Mouse (Mus musculus) gastrocnemius, postnatal 4 days (tissue): ENCODE measurements around the gene Bco2. TPM values are rescaled to one million over a fixed set of nuclear protein-coding genes. Genes with fewer than 3 reads are reported as not detected.

Experiments
- DNase-seq, 2 experiments: peaks; one replicate each; pipeline ENCODE4 v3.0.0; 2021 to 2022; ENCODE audit warnings: low spot score in 2 of 2, mixed read lengths in 2 of 2
- total RNA-seq, 2 experiments: library from RNA; stranded (reverse); gene quantifications; 2 replicates each; pipeline ENCODE4 v1.2.3; 2021

Bco2 gene
- total RNA-seq, 2 experiments from 2014 or later = 0.13 to 0.17 TPM

DNA sequence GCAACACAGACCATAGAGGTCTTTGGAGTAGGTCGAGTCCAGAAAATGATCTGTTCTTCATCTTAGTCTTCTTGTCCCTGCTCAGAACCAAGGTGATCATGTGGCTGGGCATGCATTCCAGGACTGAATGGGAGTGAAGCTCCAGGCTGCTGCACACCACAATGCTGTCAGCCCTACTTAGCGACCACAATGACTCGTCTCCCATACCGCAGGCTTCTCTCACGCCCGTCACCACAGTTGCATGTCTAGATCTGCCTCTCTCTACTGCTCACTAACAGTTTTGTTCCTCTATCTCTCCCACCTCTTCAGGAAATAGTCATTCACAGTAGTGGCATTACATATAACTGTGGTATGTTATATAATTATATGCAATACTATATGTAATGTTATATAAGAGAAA lies 34.2 kb downstream of the Bco2 start:
- no peak for DNase-seq

- DNase-seq = no peak
Observed at GRCm38 (mm10) chr9:50518781-50519180, 36.2 kb downstream of the Bco2 start.

- DNase-seq = no peak
Observed at GRCm38 (mm10) chr9:50515462-50515861, 39.5 kb downstream of the Bco2 start.

DNA sequence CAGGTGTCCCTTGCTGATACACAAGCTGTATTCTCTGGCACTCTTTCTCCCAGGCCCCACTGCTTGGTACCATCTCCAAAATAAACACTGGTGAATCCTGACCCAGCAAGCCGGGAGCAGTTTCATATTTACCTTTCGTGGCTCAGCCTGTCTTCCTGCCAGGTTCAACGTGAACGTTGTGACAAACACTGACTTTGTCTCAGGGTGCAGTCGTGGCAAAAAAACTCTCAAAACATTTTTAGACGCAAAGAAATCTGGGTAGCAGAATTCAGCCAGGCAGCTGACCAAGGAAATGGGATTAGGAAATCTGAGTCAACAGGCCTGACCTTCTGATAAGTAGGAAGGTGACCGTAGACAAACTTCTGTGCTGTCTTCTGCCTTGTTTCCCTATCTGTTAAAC lies 47.4 kb downstream of the Bco2 start:
- DNase-seq = no peak

GRCm38 (mm10) chr9:50505405-50505804 lies 49.6 kb downstream of the Bco2 start:
- no peak for DNase-seq

DNA sequence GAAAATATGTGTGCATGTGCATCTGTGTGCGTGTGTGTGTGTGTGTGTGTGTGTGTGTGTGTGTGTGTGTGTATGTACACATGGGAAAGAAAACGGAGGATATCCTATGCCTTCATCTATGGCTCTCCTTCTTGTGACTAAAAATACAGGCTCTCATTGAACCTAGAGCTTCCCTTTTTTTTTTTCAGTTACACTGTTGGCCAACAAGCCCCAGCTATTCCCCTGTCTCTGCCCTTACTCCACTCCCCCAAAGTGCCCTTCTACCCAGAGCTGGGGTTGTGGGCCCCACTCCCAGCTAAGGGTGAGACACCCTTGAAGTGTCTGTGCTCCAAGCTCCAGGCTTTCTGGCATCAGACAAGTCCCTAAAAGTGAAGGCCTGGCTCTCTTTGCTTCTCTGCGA lies 52.0 kb downstream of the Bco2 start:
- no peak for DNase-seq

DNA sequence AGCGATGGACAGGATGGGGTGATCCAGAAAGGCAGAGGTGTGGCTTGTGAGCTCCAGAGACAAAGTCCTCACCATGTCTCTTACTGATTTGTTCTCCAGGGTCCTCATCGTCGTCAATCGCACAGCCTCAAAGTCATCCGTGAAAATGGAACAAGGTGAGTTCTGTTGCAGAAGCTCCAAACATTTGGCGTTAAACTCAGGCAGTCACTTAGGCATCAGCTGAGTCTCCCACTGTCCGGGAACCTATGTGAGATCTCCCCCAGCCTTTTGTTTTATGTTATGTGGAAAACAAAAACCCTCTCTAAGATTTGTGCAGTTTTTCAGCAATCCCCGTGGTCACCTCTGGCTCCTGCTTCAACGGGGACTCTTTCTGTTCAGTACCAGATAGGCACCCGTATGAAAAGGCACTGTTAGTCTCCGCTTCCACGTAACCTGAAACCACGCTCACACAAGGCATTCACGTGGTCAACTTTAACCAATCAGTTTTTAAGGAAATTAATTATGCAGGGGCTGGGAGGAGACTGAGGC lies 53.9 kb downstream of the Bco2 start:
- no peak for DNase-seq

DNA sequence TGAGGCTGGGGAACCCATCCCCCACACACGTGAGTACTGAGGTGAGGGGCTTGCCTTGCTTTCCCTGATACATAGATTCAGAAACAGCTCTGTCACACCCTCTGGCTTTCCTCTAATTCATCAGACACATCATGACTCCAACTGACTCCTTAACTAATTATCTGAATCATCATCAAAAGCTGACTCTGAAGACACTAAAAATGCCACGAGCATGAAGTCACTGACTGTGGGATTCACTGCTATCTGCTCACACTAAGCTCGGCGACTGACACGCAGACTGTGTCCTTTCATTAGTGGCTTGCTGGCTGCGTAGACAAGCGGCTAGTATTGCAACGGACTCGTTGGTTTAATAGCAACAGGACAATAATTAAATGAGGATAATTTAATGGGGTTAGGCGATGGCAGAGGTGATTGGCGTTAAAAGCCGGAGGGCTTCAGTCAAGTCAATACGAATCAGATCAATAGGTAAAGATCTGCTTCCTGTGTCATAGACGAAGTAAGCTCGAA lies 54.5 kb downstream of the Bco2 start:
- DNase-seq = no peak

GRCm38 (mm10) chr9:50499781-50500180 lies 55.2 kb downstream of the Bco2 start:
- DNase-seq = no peak

DNA sequence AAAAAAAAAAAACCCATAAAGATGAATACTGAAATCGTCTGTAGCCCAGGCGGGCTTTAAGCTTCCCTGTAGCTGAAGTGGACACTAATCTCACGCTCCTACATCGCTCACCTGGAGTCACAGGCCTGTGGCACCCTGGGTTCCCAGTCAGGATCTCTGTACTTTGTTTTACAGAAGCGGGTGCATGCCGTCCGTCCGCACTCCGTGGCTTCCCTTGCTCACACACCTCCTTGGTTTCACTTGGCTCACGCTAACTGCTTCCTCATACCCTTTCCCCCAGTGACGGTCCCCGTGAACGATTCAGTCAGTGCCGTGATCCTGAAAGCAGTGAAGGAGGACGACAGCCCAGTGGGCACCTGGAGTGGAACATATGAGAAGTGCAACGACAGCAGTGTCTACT lies 56.2 kb downstream of the Bco2 start:
- no peak for DNase-seq

DNA sequence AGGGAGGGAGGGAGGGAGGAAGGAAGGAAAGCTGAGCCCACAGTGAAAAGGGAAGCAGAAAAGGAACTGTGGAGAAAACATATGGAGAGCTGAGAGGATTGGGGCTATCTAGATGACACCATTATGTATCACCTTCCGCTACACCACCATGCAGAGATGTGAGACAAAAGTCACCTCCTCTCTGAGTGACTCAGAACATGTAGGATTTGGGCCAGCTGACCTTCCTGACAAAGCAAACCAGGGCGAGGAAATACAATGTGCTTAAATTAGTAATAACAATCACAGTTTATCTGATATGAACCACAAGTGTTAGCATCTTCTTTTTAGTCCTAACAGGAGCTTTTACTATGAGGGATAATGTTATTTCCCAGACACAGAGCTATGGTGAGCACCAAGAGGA lies 57.4 kb downstream of the Bco2 start:
- DNase-seq = no peak

GRCm38 (mm10) chr9:50497076-50497475 lies 57.9 kb downstream of the Bco2 start:
- no peak for DNase-seq

- no peak for DNase-seq
Observed at GRCm38 (mm10) chr9:50496546-50496945, 58.4 kb downstream of the Bco2 start.

DNA sequence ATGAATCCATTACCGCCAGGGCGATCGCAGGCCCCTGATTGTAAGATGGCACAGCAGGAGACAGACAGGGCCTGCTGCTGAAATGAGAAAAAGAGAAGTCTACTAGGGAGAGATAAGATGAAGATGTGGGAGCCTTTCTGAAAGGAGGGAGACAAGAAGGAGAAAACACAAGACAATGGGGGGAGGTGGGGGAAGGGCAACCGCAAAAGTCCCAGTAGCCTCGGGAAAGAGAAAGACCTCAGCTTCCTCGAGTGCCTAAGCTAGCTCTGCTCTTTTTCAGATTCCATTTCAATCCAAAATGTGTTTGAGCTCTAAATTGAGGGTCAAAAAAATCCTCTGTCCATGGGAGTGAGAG lies 58.9 kb downstream of the Bco2 start:
- no peak for DNase-seq

- no peak for DNase-seq
Observed at GRCm38 (mm10) chr9:50495405-50496150, 59.4 kb downstream of the Bco2 start.

- no peak for DNase-seq
Observed at GRCm38 (mm10) chr9:50494311-50494710, 60.7 kb downstream of the Bco2 start, which contains the start of gene Plet1. Plet1 (plus strand) TSS chr9:50494525.

DNA sequence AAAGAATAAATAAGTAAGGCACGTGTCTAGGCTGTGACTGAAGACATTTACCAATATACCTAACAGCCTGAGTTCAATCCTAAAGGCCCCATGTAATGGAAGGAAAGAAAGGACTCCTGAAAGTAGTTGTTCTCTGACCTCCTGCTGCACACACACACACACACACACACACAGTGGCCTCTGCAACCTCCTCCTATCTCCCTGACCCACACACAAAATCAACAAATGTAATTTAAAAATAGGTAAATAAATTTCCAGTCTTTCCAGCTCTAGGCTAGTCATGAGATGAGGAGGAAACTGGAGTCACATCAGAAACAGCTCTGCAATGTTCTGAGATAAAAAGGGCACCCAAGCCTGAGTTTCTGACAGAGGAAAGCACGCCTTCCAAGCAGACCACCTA lies 61.2 kb downstream of the Bco2 start:
- no peak for DNase-seq

DNA sequence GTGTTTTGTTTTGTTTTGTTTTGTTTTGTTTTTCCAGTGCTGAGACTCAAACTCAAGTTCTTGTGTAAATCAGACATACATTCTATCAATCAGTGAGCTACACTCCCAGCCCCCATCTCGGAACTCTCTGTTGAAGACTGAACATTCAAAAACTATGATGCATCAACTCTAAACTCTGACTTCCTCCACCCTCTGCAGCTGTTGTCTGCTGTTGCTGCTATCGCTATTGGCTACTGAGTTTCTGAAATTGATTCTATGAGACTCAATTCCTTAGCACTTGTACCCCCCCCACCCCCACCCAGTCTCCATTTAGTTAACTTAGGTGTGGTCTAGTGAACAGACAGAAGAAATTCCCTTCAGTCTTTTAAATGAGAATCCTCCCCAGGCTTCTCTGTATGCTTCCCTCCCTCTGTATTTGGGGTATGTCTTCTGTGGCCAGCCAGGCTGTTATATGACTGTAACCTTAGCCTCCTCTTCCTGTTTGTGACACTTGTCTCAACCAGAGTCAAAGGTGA lies 63.4 kb downstream of the Bco2 start:
- no peak for DNase-seq

- no peak for DNase-seq
Observed at GRCm38 (mm10) chr9:50490836-50491235, 64.1 kb downstream of the Bco2 start.

DNA sequence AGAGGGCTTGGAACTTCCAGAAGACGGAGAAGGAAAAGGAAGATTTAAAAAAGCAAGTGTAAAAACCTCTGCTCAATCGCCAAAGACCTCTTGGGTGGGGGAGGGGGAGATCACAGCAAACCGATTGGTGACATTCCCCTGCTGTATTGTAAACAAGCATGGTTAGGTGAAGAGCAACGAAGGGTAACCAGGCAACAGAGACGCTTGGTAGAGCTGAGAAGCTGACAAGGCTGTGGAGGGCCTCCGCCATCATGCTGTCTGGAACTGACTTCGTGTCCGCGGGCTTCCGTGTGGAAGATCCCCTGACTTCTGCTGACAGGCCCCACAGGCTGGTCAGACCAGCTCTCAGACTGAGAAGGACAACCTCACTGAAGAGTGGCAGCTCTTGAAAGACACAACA lies 69.5 kb downstream of the Bco2 start:
- DNase-seq = no peak
